Mouse (Mus musculus): Measurements from ENCODE around the gene Ppp1r9a. TPM values are rescaled to one million over a fixed set of nuclear protein-coding genes. Genes with fewer than 3 reads are reported as not detected.

The Ppp1r9a gene
- polyA plus RNA-seq, 1 experiment = 38.1 TPM

DNA sequence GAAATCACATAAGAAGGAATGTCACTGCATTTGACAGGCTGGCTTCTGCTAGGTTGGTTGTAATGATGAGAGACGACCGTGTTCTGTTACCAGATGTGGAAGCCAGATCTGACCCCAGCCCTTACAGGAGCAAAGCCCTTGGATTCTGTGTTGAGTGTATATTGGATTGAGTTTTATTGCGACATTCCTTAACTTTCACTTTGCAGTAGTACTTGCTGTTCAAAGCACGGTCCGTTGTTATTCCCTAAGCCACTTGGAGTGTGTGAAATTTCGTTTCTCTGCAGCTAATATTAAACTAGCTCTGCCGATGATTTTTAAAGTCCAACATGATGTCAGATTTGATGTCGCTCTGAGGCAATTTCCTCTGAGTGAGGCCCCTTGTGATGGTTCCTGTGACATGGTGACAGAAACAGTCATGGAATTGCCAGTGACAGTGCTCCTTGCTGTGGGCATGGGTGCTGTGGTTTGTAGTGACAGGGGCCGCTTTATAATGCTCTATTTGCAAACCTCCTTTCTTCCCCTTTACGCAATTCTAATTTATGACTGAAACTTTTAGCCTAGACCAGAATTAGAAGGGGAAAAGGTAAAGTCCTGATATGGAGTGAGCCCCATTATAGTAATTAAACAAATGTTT lies 271.6 kb downstream of the Ppp1r9a start:
- Histone ChIP-seq H3K9me3 (replicated peaks; ENCODE audit: control insufficient read depth, insufficient read depth, low read length, poor library complexity, severe bottlenecking) (no peaks in the 10 kb centered on the region), H3K27me3 (ENCODE audit: control insufficient read depth, insufficient read depth, low read length, poor library complexity, severe bottlenecking) (no peaks in the 10 kb centered on the region), H3K4me3 (ENCODE audit: low read depth, low read length) (no peak overlapping the region), H3K27ac (ENCODE audit: insufficient read depth, low read length) (no peak overlapping the region), H3K36me3 (ENCODE audit: control insufficient read depth, insufficient read depth, low read length, poor library complexity, severe bottlenecking) (no peaks in the 10 kb centered on the region), H3K4me1 (ENCODE audit: control insufficient read depth, insufficient read depth, low read length) (no peaks in the 10 kb centered on the region), H3K9ac (ENCODE audit: low read depth, poor library complexity, severe bottlenecking) (no peak overlapping the region)
- TF ChIP-seq POLR2A (IDR thresholded peaks at IDR 0.05; ENCODE audit: insufficient read depth, low read length) (no peak), CTCF (IDR thresholded peaks at IDR 0.05; ENCODE audit: low read depth, low read length) (no peak), EP300 (IDR thresholded peaks at IDR 0.05; ENCODE audit: insufficient read depth, low read depth, low read length) (no peak)

DNA sequence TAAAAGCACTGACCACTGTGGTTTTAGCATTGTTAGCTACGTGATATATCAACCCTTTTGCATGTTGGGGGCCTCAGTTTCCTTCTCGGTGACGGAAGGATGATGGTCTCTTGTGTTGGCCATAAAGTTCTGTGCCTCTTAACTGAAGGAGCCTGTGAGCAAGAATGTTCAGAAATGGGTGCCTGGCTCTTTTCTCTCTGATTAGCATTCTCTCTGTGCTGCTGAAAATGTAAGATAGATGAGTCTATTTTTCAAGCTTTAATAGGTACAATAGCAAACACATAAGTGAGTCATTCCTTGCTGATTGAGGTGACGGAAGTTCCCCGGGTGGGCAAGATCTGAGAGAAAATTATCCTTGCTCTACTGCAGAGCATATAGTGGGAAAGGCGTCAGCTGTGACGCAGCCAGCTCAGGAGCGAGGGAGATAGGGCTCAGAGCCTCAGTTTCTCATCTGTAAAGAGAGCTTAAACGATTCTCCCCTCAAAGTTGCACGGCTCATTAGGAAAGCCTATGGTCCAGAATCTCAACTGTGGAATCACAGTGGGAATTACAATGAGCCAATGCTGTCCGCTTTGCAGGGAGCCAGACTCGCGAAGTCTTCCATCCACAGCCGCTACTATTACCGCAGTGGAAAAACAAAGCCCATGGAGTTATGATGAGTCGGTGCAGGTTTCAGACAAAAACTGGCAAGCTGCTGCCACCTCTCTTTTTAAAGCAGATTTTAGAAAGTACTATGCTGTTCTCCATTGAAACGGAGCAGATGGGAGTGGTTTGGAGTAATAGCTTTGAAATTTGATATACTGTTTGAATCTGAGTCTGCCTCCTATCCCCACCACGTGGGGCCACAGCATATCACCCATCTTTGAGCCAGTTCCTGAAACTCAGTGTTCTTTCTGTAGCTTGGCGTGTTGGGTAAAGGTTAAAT lies 275.5 kb downstream of the Ppp1r9a start:
- Histone ChIP-seq H3K27ac (ENCODE audit: insufficient read depth, low read length) (no peak overlapping the region), H3K27me3 (ENCODE audit: control insufficient read depth, insufficient read depth, low read length, poor library complexity, severe bottlenecking) (no peaks in the 10 kb centered on the region), H3K9ac (ENCODE audit: low read depth, poor library complexity, severe bottlenecking) (no peak overlapping the region), H3K4me1 (ENCODE audit: control insufficient read depth, insufficient read depth, low read length) (no peaks in the 10 kb centered on the region), H3K4me3 (ENCODE audit: low read depth, low read length) (no peak overlapping the region), H3K36me3 (ENCODE audit: control insufficient read depth, insufficient read depth, low read length, poor library complexity, severe bottlenecking) (no peaks in the 10 kb centered on the region), H3K9me3 (replicated peaks; ENCODE audit: control insufficient read depth, insufficient read depth, low read length, poor library complexity, severe bottlenecking) (no peaks in the 10 kb centered on the region)
- TF ChIP-seq POLR2A (IDR thresholded peaks at IDR 0.05; ENCODE audit: insufficient read depth, low read length) = no peak
- no peak for TF ChIP-seq CTCF (IDR thresholded peaks at IDR 0.05; ENCODE audit: low read depth, low read length)
- TF ChIP-seq EP300 (IDR thresholded peaks at IDR 0.05; ENCODE audit: insufficient read depth, low read depth, low read length) = no peak

DNA sequence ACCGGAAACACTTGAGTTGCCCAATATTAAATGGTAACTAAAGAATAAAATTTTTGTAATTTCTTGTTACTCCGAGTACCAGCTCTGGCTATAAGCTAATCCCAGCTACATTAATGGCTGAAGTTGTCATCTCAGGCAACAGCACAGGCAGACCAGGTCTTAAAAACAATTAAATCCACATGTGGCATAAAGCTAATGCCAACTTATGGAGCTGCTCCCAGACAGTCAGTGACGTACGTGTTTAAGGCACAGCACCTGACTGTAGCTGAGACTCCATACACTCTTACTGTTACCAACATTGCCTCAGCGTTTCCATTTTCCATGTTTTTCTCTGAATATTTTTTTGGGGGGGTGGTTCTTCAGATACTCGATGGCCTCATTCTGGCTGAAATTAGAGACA lies 276.5 kb downstream of the Ppp1r9a start:
- no peaks in the 10 kb centered on the region for H3K27me3 ChIP-seq (ENCODE audit: control insufficient read depth, insufficient read depth, low read length, poor library complexity, severe bottlenecking)

DNA sequence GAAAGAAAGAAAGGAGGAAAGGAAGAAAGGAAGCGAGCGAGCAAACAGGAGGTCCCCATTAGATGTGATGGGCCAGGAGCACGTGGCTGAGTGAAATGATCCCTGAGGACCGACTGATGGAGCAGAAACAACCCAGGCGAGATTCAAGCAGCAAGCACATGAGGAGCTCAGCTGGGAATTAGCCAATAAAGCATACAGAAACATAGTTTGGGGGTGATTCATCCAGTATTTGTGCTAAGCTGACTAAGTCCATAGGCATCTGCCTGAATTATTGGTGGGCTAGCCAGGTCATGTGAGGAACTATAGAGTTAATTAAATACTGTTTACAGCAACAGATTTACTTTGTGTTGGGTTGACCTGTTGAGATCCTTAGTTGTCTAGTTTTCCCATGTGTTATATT lies 277.9 kb downstream of the Ppp1r9a start:
- Histone ChIP-seq H3K36me3 (ENCODE audit: control insufficient read depth, insufficient read depth, low read length, poor library complexity, severe bottlenecking) (no peaks in the 10 kb centered on the region), H3K27ac (ENCODE audit: insufficient read depth, low read length) (no peak overlapping the region), H3K4me3 (ENCODE audit: low read depth, low read length) (no peak overlapping the region), H3K4me1 (ENCODE audit: control insufficient read depth, insufficient read depth, low read length) (no peaks in the 10 kb centered on the region), H3K27me3 (ENCODE audit: control insufficient read depth, insufficient read depth, low read length, poor library complexity, severe bottlenecking) (no peaks in the 10 kb centered on the region), H3K9me3 (replicated peaks; ENCODE audit: control insufficient read depth, insufficient read depth, low read length, poor library complexity, severe bottlenecking) (no peaks in the 10 kb centered on the region), H3K9ac (ENCODE audit: low read depth, poor library complexity, severe bottlenecking) (no peak overlapping the region)
- TF ChIP-seq POLR2A (IDR thresholded peaks at IDR 0.05; ENCODE audit: insufficient read depth, low read length) = no peak
- no peak for TF ChIP-seq EP300 (IDR thresholded peaks at IDR 0.05; ENCODE audit: insufficient read depth, low read depth, low read length)
- no peak for TF ChIP-seq CTCF (IDR thresholded peaks at IDR 0.05; ENCODE audit: low read depth, low read length)

More for the DNA sequence above, 276.5 kb downstream of the Ppp1r9a start:
- no peak overlapping the region for H3K9ac ChIP-seq (ENCODE audit: low read depth, poor library complexity, severe bottlenecking)
- H3K4me3 ChIP-seq (ENCODE audit: low read depth, low read length) = no peak overlapping the region
- H3K27ac ChIP-seq (ENCODE audit: insufficient read depth, low read length) = no peak overlapping the region
- TF ChIP-seq POLR2A (IDR thresholded peaks at IDR 0.05; ENCODE audit: insufficient read depth, low read length) = no peak
- no peak for TF ChIP-seq CTCF (IDR thresholded peaks at IDR 0.05; ENCODE audit: low read depth, low read length)
- no peak for TF ChIP-seq EP300 (IDR thresholded peaks at IDR 0.05; ENCODE audit: insufficient read depth, low read depth, low read length)
- H3K36me3 ChIP-seq (ENCODE audit: control insufficient read depth, insufficient read depth, low read length, poor library complexity, severe bottlenecking) = no peaks in the 10 kb centered on the region
- no peaks in the 10 kb centered on the region for H3K4me1 ChIP-seq (ENCODE audit: control insufficient read depth, insufficient read depth, low read length)
- H3K9me3 ChIP-seq (replicated peaks; ENCODE audit: control insufficient read depth, insufficient read depth, low read length, poor library complexity, severe bottlenecking) = no peaks in the 10 kb centered on the region

DNA sequence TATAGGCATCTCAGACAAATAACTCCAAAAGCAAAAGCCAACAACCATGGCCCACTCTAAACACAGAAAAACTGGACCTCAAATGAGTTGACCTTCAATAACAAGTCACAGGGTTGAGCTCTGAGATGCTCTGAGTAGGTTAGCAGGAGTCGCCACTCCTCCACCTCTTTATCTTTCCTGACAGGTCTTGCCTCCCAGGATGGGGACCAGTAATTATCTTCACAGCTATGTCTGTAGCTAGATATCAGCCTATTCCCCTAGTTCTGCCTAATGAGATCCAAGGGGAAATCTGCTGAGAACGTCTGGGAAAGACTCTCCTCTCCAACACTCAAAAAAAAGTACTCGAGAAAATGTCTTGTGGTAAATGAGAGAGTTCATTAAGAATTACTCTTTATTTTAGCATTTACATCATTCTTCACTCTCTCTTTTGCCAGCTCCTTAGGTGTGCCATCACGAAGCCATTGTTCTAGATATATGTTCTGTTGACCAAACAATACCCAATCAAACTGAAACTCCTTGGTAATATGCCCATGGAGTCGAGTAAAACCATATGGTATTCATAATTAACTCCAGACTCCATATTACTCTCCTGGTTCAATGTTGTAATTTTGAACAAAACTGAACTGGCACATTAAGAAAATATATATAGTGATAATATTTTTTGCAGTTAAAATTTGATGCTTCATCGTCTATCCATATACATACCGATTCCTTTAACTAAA lies 283.7 kb downstream of the Ppp1r9a start:
- no peaks in the 10 kb centered on the region for H3K4me1 ChIP-seq (ENCODE audit: control insufficient read depth, insufficient read depth, low read length)
- no peak overlapping the region for H3K9ac ChIP-seq (ENCODE audit: low read depth, poor library complexity, severe bottlenecking)
- no peak overlapping the region for H3K27ac ChIP-seq (ENCODE audit: insufficient read depth, low read length)
- H3K9me3 ChIP-seq (replicated peaks; ENCODE audit: control insufficient read depth, insufficient read depth, low read length, poor library complexity, severe bottlenecking) = no peaks in the 10 kb centered on the region
- H3K4me3 ChIP-seq (ENCODE audit: low read depth, low read length) = no peak overlapping the region
- H3K27me3 ChIP-seq (ENCODE audit: control insufficient read depth, insufficient read depth, low read length, poor library complexity, severe bottlenecking) = no peaks in the 10 kb centered on the region
- no peak for TF ChIP-seq EP300 (IDR thresholded peaks at IDR 0.05; ENCODE audit: insufficient read depth, low read depth, low read length)
- no peaks in the 10 kb centered on the region for H3K36me3 ChIP-seq (ENCODE audit: control insufficient read depth, insufficient read depth, low read length, poor library complexity, severe bottlenecking)

All from ES-Bruce4 (cell line).